Mouse (Mus musculus): ENCODE measurements around the gene Entr1. TPM values are rescaled to one million over a fixed set of nuclear protein-coding genes. Genes with fewer than 3 reads are reported as not detected.

The Entr1 gene
- total RNA-seq, 2 experiments from 2014 or later: 140 to 141 TPM

GRCm38 (mm10) chr2:26351358-26352290 is 37.5 kb downstream of the Entr1 start, which contains the start of gene Dnlz:
TSS of gene Dnlz (minus strand) at chr2:26352110.
- peak; percentile 92 to 96 for DNase-seq (ENCODE audit: low spot score in 2 of 2)

GRCm38 (mm10) chr2:26348241-26348640 is 40.9 kb downstream of the Entr1 start:
- no peak for DNase-seq (ENCODE audit: low spot score in 2 of 2)

- no peak for DNase-seq (ENCODE audit: low spot score in 2 of 2)
Observed at GRCm38 (mm10) chr2:26342609-26343490, 46.3 kb downstream of the Entr1 start.

- DNase-seq (ENCODE audit: low spot score in 2 of 2): peak; percentile 41 to 77
Observed at GRCm38 (mm10) chr2:26342044-26342443, 47.1 kb downstream of the Entr1 start.

- no peak for DNase-seq (ENCODE audit: low spot score in 2 of 2)
Observed at GRCm38 (mm10) chr2:26341510-26341981, 47.6 kb downstream of the Entr1 start.

- DNase-seq (ENCODE audit: low spot score in 2 of 2): no peak
Observed at GRCm38 (mm10) chr2:26339204-26339551, 49.9 kb downstream of the Entr1 start.

GRCm38 (mm10) chr2:26338302-26339203 is 50.6 kb downstream of the Entr1 start:
- no peak for DNase-seq (ENCODE audit: low spot score in 2 of 2)

Other genes with a start within 250 kb of the Entr1 start
- gene Lhx3, start 181.0 kb downstream of the Entr1 start, total RNA-seq (2021): under 1 TPM in 1 of 2 experiments, not detected in 1; 0.15 TPM
- gene Qsox2, start 151.8 kb downstream of the Entr1 start, total RNA-seq (2021): 10 to 100 TPM; 24.2 to 25.5 TPM
- under 1 TPM; 0.63 to 0.82 TPM for gene Ccdc187, start 94.8 kb downstream of the Entr1 start, total RNA-seq (2021)
- gene Gpsm1, start 73.8 kb downstream of the Entr1 start, total RNA-seq (2021): 10 to 100 TPM; 37.4 to 38.4 TPM
- gene Dnlz, start 37.2 kb downstream of the Entr1 start, total RNA-seq (2021): 10 to 100 TPM; 26.0 to 28.4 TPM
- 1 to 10 TPM; 1.5 to 3.5 TPM for gene Card9, start 28.4 kb downstream of the Entr1 start, total RNA-seq (2021)
- 10 to 100 TPM; 58.8 to 64.6 TPM for gene Snapc4, start 8.7 kb downstream of the Entr1 start, total RNA-seq (2021)
- 10 to 100 TPM; 83.4 to 91.8 TPM for gene Pmpca, start within 50 bp of the Entr1 start, total RNA-seq (2021)
- 10 to 100 TPM; 23.3 to 24.5 TPM for gene Inpp5e, start 19.9 kb upstream of the Entr1 start, total RNA-seq (2021)
- 10 to 100 TPM; 50.3 to 50.4 TPM for gene Sec16a, start 55.9 kb upstream of the Entr1 start, total RNA-seq (2021)
- 10 to 100 TPM; 26.4 to 26.9 TPM for gene Notch1, start 127.3 kb upstream of the Entr1 start, total RNA-seq (2021)
- gene Egfl7, start 190.7 kb upstream of the Entr1 start, total RNA-seq (2021): 10 to 100 TPM; 53.5 to 59.7 TPM
- not detected for gene Gm20532, start 197.3 kb upstream of the Entr1 start, total RNA-seq (2021)
- 1 to 10 TPM; 2.1 to 2.5 TPM for gene Agpat2, start 215.1 kb upstream of the Entr1 start, total RNA-seq (2021)
- gene Fam69b, start 239.1 kb upstream of the Entr1 start, total RNA-seq (2021): 10 to 100 TPM; 67.9 to 72.8 TPM

Measured in layer of hippocampus, adult 18-20 months (tissue).